ENCODE assay signal across 8 mouse cellular contexts in the genomic region with DNA sequence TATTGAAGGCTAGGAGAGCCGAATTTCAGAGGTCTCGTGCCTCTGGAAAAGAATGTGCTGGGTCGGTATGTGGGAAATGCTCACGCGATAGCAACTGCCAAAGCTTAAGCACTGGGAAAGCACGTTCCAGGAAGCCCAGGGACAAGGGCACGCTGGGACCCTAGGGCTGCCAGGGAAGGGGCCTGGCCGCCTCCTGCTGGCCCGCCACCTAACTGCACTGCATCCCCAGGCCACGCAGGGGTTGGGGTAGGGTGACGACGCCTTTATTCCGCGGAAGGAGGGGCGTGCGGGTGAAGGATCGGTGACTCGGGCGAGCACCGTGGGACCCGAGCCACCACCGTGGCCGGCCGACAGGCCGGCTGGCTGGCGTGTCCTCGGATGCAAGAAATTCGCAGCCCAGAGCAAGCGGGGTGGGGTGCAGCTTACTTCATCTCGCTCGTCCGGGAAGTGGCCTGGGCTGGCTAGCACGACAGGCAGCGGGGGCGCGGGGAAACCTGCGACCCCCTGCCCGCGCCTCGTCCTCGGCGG. TPM values are rescaled to one million over a fixed set of nuclear protein-coding genes. Genes with fewer than 3 reads are reported as not detected.
DNase-seq lines count a peak whose midpoint lies in the region; ATAC-seq and TF ChIP-seq lines count a peak whose summit lies in the region.

No protein-coding gene starts in this region.

- H3K27ac ChIP-seq in bone marrow, adult 2 months (ENCODE audit: control insufficient read depth, insufficient read depth, low read depth, low read length, poor library complexity): peak overlapping the region; percentile 97
- peak overlapping the region; percentile 93 for H3K27ac ChIP-seq in embryonic facial prominence, embryonic 15.5 days (replicated peaks)
- peak overlapping the region; percentile 96 for H3K27ac ChIP-seq in heart, embryonic 12.5 days (ENCODE audit: poor library complexity, severe bottlenecking)
- H3K27ac ChIP-seq in kidney, embryonic 16.5 days (ENCODE audit: low read length): peak overlapping the region; percentile 97
- H3K27ac ChIP-seq in lung, embryonic 14.5 days (ENCODE audit: low read depth): peak overlapping the region; percentile 99
- H3K27ac ChIP-seq in neural tube, embryonic 15.5 days (replicated peaks): peak overlapping the region; percentile 91

- peak; percentile 65 for TF ChIP-seq CTCF in bone marrow, adult 2 months (IDR thresholded peaks at IDR 0.05; ENCODE audit: control insufficient read depth, insufficient read depth, low read length)
- TF ChIP-seq CTCF in lung, embryonic 14.5 days (IDR thresholded peaks at IDR 0.05; ENCODE audit: low read depth): peak; percentile 93

- DNase-seq in CD4-positive, CD25-positive, alpha-beta regulatory T cell, adult 2 months (ENCODE audit: low read depth, low spot score): peak; percentile 89
- DNase-seq in lung, embryonic 14.5 days: peak; percentile 91
- DNase-seq in thymus, adult 18-20 months: peak; percentile 71 to 79

- 1% methylated on average over 42 of the region's 42 CpGs for WGBS in bone marrow, adult 2 months
- under 1% methylated on average over 42 of the region's 42 CpGs for WGBS in embryonic facial prominence, embryonic 15.5 days
- WGBS in heart, embryonic 12.5 days: 0% methylated on average over 42 of the region's 42 CpGs
- WGBS in kidney, embryonic 16.5 days: under 1% methylated on average over 42 of the region's 42 CpGs
- WGBS in lung, embryonic 14.5 days: under 1% methylated on average over 42 of the region's 42 CpGs
- WGBS in neural tube, embryonic 15.5 days: under 1% methylated on average over 42 of the region's 42 CpGs

- TF ChIP-seq POLR2A in bone marrow, adult 2 months (IDR thresholded peaks at IDR 0.05; ENCODE audit: borderline replicate concordance, control insufficient read depth, low read depth, low read length): no peak

- no peaks in the 10 kb centered on the region for H3K27me3 ChIP-seq in embryonic facial prominence, embryonic 15.5 days
- no peaks in the 10 kb centered on the region for H3K27me3 ChIP-seq in heart, embryonic 12.5 days (replicated peaks)
- no peaks in the 10 kb centered on the region for H3K27me3 ChIP-seq in kidney, embryonic 16.5 days (ENCODE audit: insufficient read depth, low read length)
- no peaks in the 10 kb centered on the region for H3K27me3 ChIP-seq in lung, embryonic 14.5 days (ENCODE audit: insufficient read depth, low read length)
- no peaks in the 10 kb centered on the region for H3K27me3 ChIP-seq in neural tube, embryonic 15.5 days (replicated peaks)

- H3K4me3 ChIP-seq in bone marrow, adult 2 months (replicated peaks; ENCODE audit: control insufficient read depth, low read depth, low read length): peak overlapping the region; percentile 76
- H3K4me3 ChIP-seq in embryonic facial prominence, embryonic 15.5 days (replicated peaks): peak overlapping the region; percentile 73
- peak overlapping the region; percentile 72 for H3K4me3 ChIP-seq in heart, embryonic 12.5 days
- peak overlapping the region; percentile 73 for H3K4me3 ChIP-seq in kidney, embryonic 16.5 days (ENCODE audit: low read length)
- H3K4me3 ChIP-seq in lung, embryonic 14.5 days (ENCODE audit: low read depth, low read length): peak overlapping the region; percentile 72
- H3K4me3 ChIP-seq in neural tube, embryonic 15.5 days (replicated peaks): peak overlapping the region; percentile 71

- H3K4me2 ChIP-seq in embryonic facial prominence, embryonic 15.5 days (replicated peaks): peak overlapping the region; percentile 81
- H3K4me2 ChIP-seq in heart, embryonic 12.5 days: peak overlapping the region; percentile 77
- peak overlapping the region; percentile 81 for H3K4me2 ChIP-seq in kidney, embryonic 16.5 days (replicated peaks; ENCODE audit: low read depth, low read length)
- H3K4me2 ChIP-seq in lung, embryonic 14.5 days: peak overlapping the region; percentile 81
- peak overlapping the region; percentile 63 for H3K4me2 ChIP-seq in neural tube, embryonic 15.5 days

- peak; percentile 81 for ATAC-seq in embryonic facial prominence, embryonic 15.5 days (ENCODE audit: insufficient number of reproducible peaks, low FRiP score, low TSS enrichment, low read depth)
- peak; percentile 84 for ATAC-seq in heart, embryonic 12.5 days (ENCODE audit: insufficient number of reproducible peaks, low FRiP score)
- peak; percentile 89 for ATAC-seq in kidney, embryonic 16.5 days (ENCODE audit: low FRiP score, low TSS enrichment)
- ATAC-seq in lung, embryonic 14.5 days (ENCODE audit: insufficient read depth): peak; percentile 89
- ATAC-seq in neural tube, embryonic 15.5 days (ENCODE audit: low FRiP score): peak; percentile 83

- H3K9me3 ChIP-seq in embryonic facial prominence, embryonic 15.5 days (replicated peaks): no peaks in the 10 kb centered on the region
- H3K9me3 ChIP-seq in heart, embryonic 12.5 days (replicated peaks): no peaks in the 10 kb centered on the region; the same call in 1 of the 2 replicates
- H3K9me3 ChIP-seq in kidney, embryonic 16.5 days (ENCODE audit: low read length): no peaks in the 10 kb centered on the region
- no peaks in the 10 kb centered on the region for H3K9me3 ChIP-seq in lung, embryonic 14.5 days (ENCODE audit: low read depth, low read length)
- H3K9me3 ChIP-seq in neural tube, embryonic 15.5 days (replicated peaks): no peaks in the 10 kb centered on the region

- H3K36me3 ChIP-seq in embryonic facial prominence, embryonic 15.5 days: no peaks in the 10 kb centered on the region
- peaks cover 7% of the 10 kb centered on the region; the same call in 1 of the 2 replicates for H3K36me3 ChIP-seq in heart, embryonic 12.5 days
- 0 out of 2 replicates have a peak, but pooled peaks cover 2% of the 10 kb centered on the region for H3K36me3 ChIP-seq in kidney, embryonic 16.5 days (ENCODE audit: insufficient read depth, low read length)
- no peaks in the 10 kb centered on the region for H3K36me3 ChIP-seq in lung, embryonic 14.5 days (ENCODE audit: insufficient read depth)
- no peaks in the 10 kb centered on the region for H3K36me3 ChIP-seq in neural tube, embryonic 15.5 days

- H3K9ac ChIP-seq in embryonic facial prominence, embryonic 15.5 days: peak overlapping the region; percentile 79
- H3K9ac ChIP-seq in heart, embryonic 12.5 days: peak overlapping the region; percentile 86
- peak overlapping the region; percentile 91 for H3K9ac ChIP-seq in kidney, embryonic 16.5 days (replicated peaks; ENCODE audit: low read length)
- peak overlapping the region; percentile 89 for H3K9ac ChIP-seq in lung, embryonic 14.5 days
- H3K9ac ChIP-seq in neural tube, embryonic 15.5 days (replicated peaks): peak overlapping the region; percentile 71

- peaks cover 9% of the 10 kb centered on the region for H3K4me1 ChIP-seq in bone marrow, adult 2 months (ENCODE audit: control insufficient read depth, insufficient read depth, low read length)
- peaks cover 20% of the 10 kb centered on the region for H3K4me1 ChIP-seq in embryonic facial prominence, embryonic 15.5 days
- peaks cover 35% of the 10 kb centered on the region for H3K4me1 ChIP-seq in heart, embryonic 12.5 days (replicated peaks)
- H3K4me1 ChIP-seq in kidney, embryonic 16.5 days (ENCODE audit: insufficient read depth, low read length): peaks cover 44% of the 10 kb centered on the region
- peaks cover 34% of the 10 kb centered on the region for H3K4me1 ChIP-seq in lung, embryonic 14.5 days (ENCODE audit: insufficient read depth)
- peaks cover 21% of the 10 kb centered on the region for H3K4me1 ChIP-seq in neural tube, embryonic 15.5 days

RNA-seq across cellular contexts. Expression of a gene that starts 0.4 kb away (rescaled TPM):
- polyA plus RNA-seq in bone marrow, adult 2 months (2011; ENCODE audit: insufficient read depth, insufficient read length, low replicate concordance, missing spikeins): 1.4 and 7.2 TPM in 2 replicates
- polyA plus RNA-seq in embryonic facial prominence, embryonic 15.5 days (2015; fragmentation: Nextera tagmentation; extraction: Ambion mirVana): 12.1 and 12.2 TPM in 2 replicates
- 11.4 and 12.7 TPM in 2 replicates for polyA plus RNA-seq in heart, embryonic 12.5 days (2016; fragmentation: Nextera tagmentation; extraction: Ambion mirVana)
- 22.8 and 24.7 TPM in 2 replicates for polyA plus RNA-seq in kidney, embryonic 16.5 days (2015; fragmentation: Nextera tagmentation; extraction: Ambion mirVana)
- polyA plus RNA-seq in lung, embryonic 14.5 days (2014; fragmentation: Nextera tagmentation; extraction: Ambion mirVana): 20.4 and 22.0 TPM in 2 replicates
- polyA plus RNA-seq in neural tube, embryonic 15.5 days (2015; fragmentation: Nextera tagmentation; extraction: Ambion mirVana): 3.3 and 6.4 TPM in 2 replicates

RNA-seq across cellular contexts. Expression of a gene that starts 53.5 kb away (rescaled TPM):
- polyA plus RNA-seq in bone marrow, adult 2 months (2011; ENCODE audit: insufficient read depth, insufficient read length, low replicate concordance, missing spikeins): 1.8 and 3.9 TPM in 2 replicates
- polyA plus RNA-seq in embryonic facial prominence, embryonic 15.5 days (2015; fragmentation: Nextera tagmentation; extraction: Ambion mirVana): 17.5 and 18.2 TPM in 2 replicates
- polyA plus RNA-seq in heart, embryonic 12.5 days (2016; fragmentation: Nextera tagmentation; extraction: Ambion mirVana): 5.4 and 5.7 TPM in 2 replicates
- 10.9 and 14.2 TPM in 2 replicates for polyA plus RNA-seq in kidney, embryonic 16.5 days (2015; fragmentation: Nextera tagmentation; extraction: Ambion mirVana)
- polyA plus RNA-seq in lung, embryonic 14.5 days (2014; fragmentation: Nextera tagmentation; extraction: Ambion mirVana): 17.0 and 17.1 TPM in 2 replicates
- polyA plus RNA-seq in neural tube, embryonic 15.5 days (2015; fragmentation: Nextera tagmentation; extraction: Ambion mirVana): 7.7 and 9.8 TPM in 2 replicates

Comparison
In these comparisons a context has a peak if more than half of its experiments do, and no peak if none do; other contexts are left out.
1. Peak in every context shown above with its lines: DNase-seq, ATAC-seq, H3K4me3 ChIP-seq and H3K27ac ChIP-seq.